Comparison of ENCODE assay signal across 12 mouse cellular contexts in the genomic region with DNA sequence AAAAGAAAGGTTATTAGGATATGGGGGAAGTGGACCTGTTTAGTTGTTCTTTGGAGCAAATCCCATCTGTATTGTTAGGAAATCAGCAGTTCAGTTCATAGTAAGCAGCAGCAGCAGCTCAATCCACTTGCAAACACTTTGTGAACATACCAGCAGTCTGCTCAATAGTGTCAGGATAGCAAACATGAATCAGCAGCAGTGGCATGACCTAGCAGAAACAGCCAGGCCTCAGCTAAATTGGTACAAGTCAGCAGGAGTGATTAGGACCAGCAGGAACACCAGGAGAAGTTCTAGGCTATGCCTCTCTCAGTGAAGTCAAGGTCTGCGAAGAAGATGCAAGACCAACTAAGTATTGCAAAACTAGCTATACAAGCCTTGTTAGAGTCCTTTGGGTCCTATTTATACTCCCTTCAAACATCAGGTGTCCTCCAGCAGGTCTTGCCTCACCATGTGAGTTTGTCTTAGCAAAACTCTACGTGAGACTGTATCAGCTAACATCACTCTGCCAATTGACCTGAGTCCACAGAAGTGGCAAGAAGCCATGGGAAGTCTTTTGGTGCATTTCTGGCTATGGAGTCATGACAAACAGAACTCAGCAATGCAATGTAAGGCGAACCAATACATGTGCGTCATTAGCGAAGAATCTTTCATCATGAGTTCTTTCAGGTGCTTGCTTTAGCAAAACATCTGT. TPM values are rescaled to one million over a fixed set of nuclear protein-coding genes. Genes with fewer than 3 reads are reported as not detected.
DNase-seq lines count a peak whose midpoint lies in the region; ATAC-seq and TF ChIP-seq lines count a peak whose summit lies in the region.
"Had no signal": no experiment of that assay in that cellular context is flagged by ENCODE, and none has a peak within 500 bp of the region (broad histone marks: within the 10 kb centered on the region; RNA-seq: fewer than 3 reads in every experiment).

A gene (minus strand): TSS at position 340 of the 691 bp plus-strand sequence.

- no peak within 1 kb of the TSS for H3K4me3 ChIP-seq in heart, adult 2 months
- no peak within 1 kb of the TSS for H3K4me3 ChIP-seq in heart, embryonic 11.5 days (ENCODE audit: low read depth, low read length)
- H3K4me3 ChIP-seq in heart, embryonic 14.5 days (ENCODE audit: control insufficient read depth in 1 of 2, insufficient read depth in 1 of 2, low read depth in 1 of 2, low read length in 2 of 2) = no peak within 1 kb of the TSS
- H3K4me3 ChIP-seq in liver, embryonic 15.5 days (replicated peaks) = peak within 1 kb of the TSS; percentile 26

- H3K27me3 ChIP-seq in heart, adult 2 months (ENCODE audit: control insufficient read depth, insufficient read depth, low read length) = no peaks in the 10 kb centered on the region
- H3K27me3 ChIP-seq in heart, embryonic 11.5 days (ENCODE audit: control insufficient read depth, insufficient read depth, low read length) = no peaks in the 10 kb centered on the region
- H3K27me3 ChIP-seq in heart, embryonic 14.5 days (ENCODE audit: control insufficient read depth, insufficient read depth, low read length) = no peaks in the 10 kb centered on the region
- no peaks in the 10 kb centered on the region for H3K27me3 ChIP-seq in liver, embryonic 15.5 days

- no peak for ATAC-seq in heart, embryonic 11.5 days (replicated peaks; ENCODE audit: insufficient number of reproducible peaks, low FRiP score, low TSS enrichment)
- ATAC-seq in heart, embryonic 14.5 days (ENCODE audit: insufficient number of reproducible peaks, insufficient read depth, low FRiP score, low read depth) = no peak
- peak; percentile 83 for ATAC-seq in liver, embryonic 15.5 days (ENCODE audit: insufficient read depth)
- ATAC-seq: hindbrain, postnatal 0 days had no signal

- no peak within 1 kb of the TSS for H3K4me2 ChIP-seq in heart, embryonic 11.5 days
- H3K4me2 ChIP-seq in heart, embryonic 14.5 days (ENCODE audit: low read length) = no peak within 1 kb of the TSS
- H3K4me2 ChIP-seq in liver, embryonic 15.5 days = peak within 1 kb of the TSS; percentile 61

- H3K79me2 ChIP-seq in heart, adult 2 months (replicated peaks; ENCODE audit: control insufficient read depth, insufficient read depth, low read length) = no peaks in the 10 kb centered on the region

- no peak for DNase-seq in heart, adult 2 months
- peak; percentile 78 for DNase-seq in fat pad, adult 2 months (ENCODE audit: extremely low read depth, low read depth, low spot score)
- DNase-seq in adrenal gland, postnatal 36 days = no peak
- DNase-seq in left cerebral cortex, postnatal 10 days (ENCODE audit: extremely low spot score in 1 of 2, low spot score in 2 of 2) = no peak
- no peak for DNase-seq in cerebellum, adult 11 months
- DNase-seq: left cerebral cortex, postnatal 4 days; lung, postnatal 10 days had no signal

- H3K9me3 ChIP-seq in heart, embryonic 11.5 days (replicated peaks; ENCODE audit: control insufficient read depth, low read length) = no peaks in the 10 kb centered on the region
- H3K9me3 ChIP-seq in heart, embryonic 14.5 days (ENCODE audit: control insufficient read depth, low read length) = peaks cover 7% of the 10 kb centered on the region
- H3K9me3 ChIP-seq in liver, embryonic 15.5 days (replicated peaks) = 0 out of 2 replicates have a peak, but pooled peaks cover 8% of the 10 kb centered on the region

- intact Hi-C loops in heart, adult 2 months (cut with DNase I) = loop anchor here (5.0 kb wide), 1 partner anchor 70 kb away; no protein-coding TSS in a partner anchor
- intact Hi-C loops in left cerebral cortex, postnatal 10 days (cut with DNase I) = no loop called here

- H3K9ac ChIP-seq in heart, adult 2 months (ENCODE audit: low read depth, low read length) = no peak within 1 kb of the TSS
- no peak within 1 kb of the TSS for H3K9ac ChIP-seq in heart, embryonic 11.5 days (ENCODE audit: low read depth, low read length)
- no peak within 1 kb of the TSS for H3K9ac ChIP-seq in heart, embryonic 14.5 days (ENCODE audit: low read length)
- peak within 1 kb of the TSS; percentile 37; the same call in 1 of the 2 replicates for H3K9ac ChIP-seq in liver, embryonic 15.5 days

- TF ChIP-seq CTCF in heart, adult 2 months (IDR thresholded peaks at IDR 0.05) = no peak

- peaks cover 2% of the 10 kb centered on the region; the same call in 1 of the 2 replicates for H3K4me1 ChIP-seq in heart, adult 2 months (ENCODE audit: control insufficient read depth, insufficient read depth, low read length)
- H3K4me1 ChIP-seq in heart, embryonic 11.5 days (ENCODE audit: control insufficient read depth, insufficient read depth, low read length) = peaks cover 8% of the 10 kb centered on the region
- peaks cover 2 to 14% of the 10 kb centered on the region in 2 experiments for H3K4me1 ChIP-seq in heart, embryonic 14.5 days (ENCODE audit: control insufficient read depth in 2 of 2, insufficient read depth in 2 of 2, low read length in 2 of 2)
- peaks cover 78% of the 10 kb centered on the region for H3K4me1 ChIP-seq in liver, embryonic 15.5 days (replicated peaks)

- H3K36me3 ChIP-seq in heart, adult 2 months (ENCODE audit: control insufficient read depth, insufficient read depth, low read length) = no peaks in the 10 kb centered on the region
- H3K36me3 ChIP-seq in heart, embryonic 11.5 days (ENCODE audit: control insufficient read depth, insufficient read depth, low read length) = no peaks in the 10 kb centered on the region
- H3K36me3 ChIP-seq in heart, embryonic 14.5 days (ENCODE audit: control insufficient read depth, insufficient read depth, low read length) = no peaks in the 10 kb centered on the region
- H3K36me3 ChIP-seq in liver, embryonic 15.5 days (replicated peaks) = no peaks in the 10 kb centered on the region
- H3K36me3 ChIP-seq: G1E had no signal

- no peak for TF ChIP-seq EP300 in heart, adult 2 months (IDR thresholded peaks at IDR 0.05; ENCODE audit: insufficient read depth, low read depth, low read length)

- WGBS in heart, adult 2 months = 98% methylated on average over 5 of the region's 5 CpGs
- 95% methylated on average over 5 of the region's 5 CpGs for WGBS in heart, embryonic 11.5 days (ENCODE audit: insufficient replicate concordance)
- WGBS in heart, embryonic 14.5 days = 95% methylated on average over 5 of the region's 5 CpGs
- WGBS in liver, embryonic 15.5 days (ENCODE audit: insufficient replicate concordance) = 89% methylated on average over 5 of the region's 5 CpGs

- no peak for TF ChIP-seq POLR2A in heart, adult 2 months (IDR thresholded peaks at IDR 0.05; ENCODE audit: insufficient read depth, low read depth, low read length)

- no peak within 1 kb of the TSS for H3K27ac ChIP-seq in heart, adult 2 months
- no peak within 1 kb of the TSS for H3K27ac ChIP-seq in heart, embryonic 11.5 days (ENCODE audit: low read depth, low read length)
- H3K27ac ChIP-seq in heart, embryonic 14.5 days (replicated peaks in 1 of 2; ENCODE audit: control insufficient read depth in 1 of 2, insufficient read depth in 1 of 2, low read depth in 2 of 2, low read length in 2 of 2) = no peak within 1 kb of the TSS
- H3K27ac ChIP-seq in liver, embryonic 15.5 days (replicated peaks) = peak within 1 kb of the TSS; percentile 92

RNA-seq across cellular contexts. Expression of the gene that starts here (rescaled TPM):
- total RNA-seq in heart, adult 2 months (2021) = 10 to 100 TPM; 35.7 to 37.4 TPM
- polyA plus RNA-seq in heart, adult 2 months (2012; rRNA removed) = 14.7 and 20.4 TPM in 2 replicates
- polyA plus RNA-seq in heart, embryonic 11.5 days (2014; fragmentation: Nextera tagmentation; extraction: Ambion mirVana) = 7.7 and 15.2 TPM in 2 replicates
- 22.8 and 26.7 TPM in 2 replicates for polyA plus RNA-seq in heart, embryonic 14.5 days (2014; fragmentation: Nextera tagmentation; extraction: Ambion mirVana)
- polyA plus RNA-seq in liver, embryonic 15.5 days (2015; fragmentation: Nextera tagmentation; extraction: Ambion mirVana) = 0.82 and 1.5 TPM in 2 replicates
- 1 to 10 TPM in 1 of 2 experiments, under 1 TPM in 1; 0.46 to 3.3 TPM for total RNA-seq in adrenal gland, postnatal 36 days (2021)
- under 1 TPM; 0.20 to 0.56 TPM for total RNA-seq in left cerebral cortex, postnatal 10 days (2021)
- polyA plus RNA-seq: G1E had no signal

Comparison
In these comparisons a context has a peak if more than half of its experiments do, and no peak if none do; other contexts are left out.
1. RNA of the gene that starts here (total RNA-seq): 35.7 to 37.4 TPM in heart, adult 2 months; 0.46 to 3.3 TPM in adrenal gland, postnatal 36 days and 0.20 to 0.56 TPM in left cerebral cortex, postnatal 10 days; every median in the first group is over 4 times any median in the second.